9 mouse cellular contexts compared by ENCODE assay signal in genomic region chr11:77872685-77873084, GRCm38 (mm10). TPM values are rescaled to one million over a fixed set of nuclear protein-coding genes. Genes with fewer than 3 reads are reported as not detected.
DNase-seq lines count a peak whose midpoint lies in the region; ATAC-seq lines count a peak whose summit lies in the region.
"Had no signal": no experiment of that assay in that cellular context is flagged by ENCODE, and none has a peak within 500 bp of the region (broad histone marks: within the 10 kb centered on the region; RNA-seq: fewer than 3 reads in every experiment).

No protein-coding gene starts in this region.

- peaks cover 31% of the 10 kb centered on the region for H3K4me1 ChIP-seq in kidney, embryonic 15.5 days
- peaks cover 61% of the 10 kb centered on the region for H3K4me1 ChIP-seq in embryonic facial prominence, embryonic 10.5 days
- peaks cover 58% of the 10 kb centered on the region for H3K4me1 ChIP-seq in hindbrain, embryonic 15.5 days (replicated peaks)
- peaks cover 50% of the 10 kb centered on the region for H3K4me1 ChIP-seq in neural tube, embryonic 12.5 days

- H3K27ac ChIP-seq in kidney, embryonic 15.5 days, result no peak overlapping the region
- H3K27ac ChIP-seq in embryonic facial prominence, embryonic 10.5 days (replicated peaks), result peak overlapping the region; percentile 44; the same call in 1 of the 2 replicates
- peak overlapping the region; percentile 77 for H3K27ac ChIP-seq in hindbrain, embryonic 15.5 days (replicated peaks)
- H3K27ac ChIP-seq in neural tube, embryonic 12.5 days, result peak overlapping the region; percentile 28; the same call in 1 of the 2 replicates

- WGBS in kidney, embryonic 15.5 days, result 1% methylated on average over 7 of the region's 7 CpGs
- 5% methylated on average over 7 of the region's 7 CpGs for WGBS in embryonic facial prominence, embryonic 10.5 days
- WGBS in hindbrain, embryonic 15.5 days, result 9% methylated on average over 7 of the region's 7 CpGs
- WGBS in neural tube, embryonic 12.5 days, result 7% methylated on average over 7 of the region's 7 CpGs

- no peak overlapping the region for H3K4me3 ChIP-seq in kidney, embryonic 15.5 days (replicated peaks)
- H3K4me3 ChIP-seq in embryonic facial prominence, embryonic 10.5 days, result peak overlapping the region; percentile 8
- no peak overlapping the region for H3K4me3 ChIP-seq in hindbrain, embryonic 15.5 days
- H3K4me3 ChIP-seq in neural tube, embryonic 12.5 days, result no peak overlapping the region

- no peak for DNase-seq in kidney, adult 9 months
- no peak for DNase-seq in embryonic facial prominence, embryonic 10.5 days (ENCODE audit: low spot score)
- no peak for DNase-seq in right cerebral cortex, postnatal 4 days
- no peak for DNase-seq in lung, postnatal 36 days
- DNase-seq: lung, adult 18-20 months; thymus, postnatal 36 days had no signal

- no peak for ATAC-seq in kidney, embryonic 15.5 days (replicated peaks; ENCODE audit: low FRiP score)
- ATAC-seq in hindbrain, embryonic 15.5 days (ENCODE audit: low FRiP score, low read depth), result peak; percentile 43
- no peak for ATAC-seq in neural tube, embryonic 12.5 days (ENCODE audit: low FRiP score, low read depth)

- H3K27me3 ChIP-seq in kidney, embryonic 15.5 days, result peaks cover 47% of the 10 kb centered on the region
- H3K27me3 ChIP-seq in embryonic facial prominence, embryonic 10.5 days (replicated peaks; ENCODE audit: low read depth, poor library complexity, severe bottlenecking), result peaks cover 79% of the 10 kb centered on the region
- no peaks in the 10 kb centered on the region for H3K27me3 ChIP-seq in hindbrain, embryonic 15.5 days
- peaks cover 41% of the 10 kb centered on the region for H3K27me3 ChIP-seq in neural tube, embryonic 12.5 days (replicated peaks)

- H3K4me2 ChIP-seq in kidney, embryonic 15.5 days, result peak overlapping the region; percentile 27; the same call in 1 of the 2 replicates
- H3K4me2 ChIP-seq in hindbrain, embryonic 15.5 days, result peak overlapping the region; percentile 37
- peak overlapping the region; percentile 30 for H3K4me2 ChIP-seq in neural tube, embryonic 12.5 days (replicated peaks)

- no peaks in the 10 kb centered on the region for H3K9me3 ChIP-seq in kidney, embryonic 15.5 days (replicated peaks)
- 0 out of 2 replicates have a peak, but pooled peaks cover 4% of the 10 kb centered on the region for H3K9me3 ChIP-seq in embryonic facial prominence, embryonic 10.5 days
- no peaks in the 10 kb centered on the region for H3K9me3 ChIP-seq in hindbrain, embryonic 15.5 days
- H3K9me3 ChIP-seq in neural tube, embryonic 12.5 days, result no peaks in the 10 kb centered on the region

- H3K36me3 ChIP-seq in kidney, embryonic 15.5 days, result no peaks in the 10 kb centered on the region
- no peaks in the 10 kb centered on the region for H3K36me3 ChIP-seq in embryonic facial prominence, embryonic 10.5 days (replicated peaks)
- no peaks in the 10 kb centered on the region for H3K36me3 ChIP-seq in hindbrain, embryonic 15.5 days
- H3K36me3 ChIP-seq in neural tube, embryonic 12.5 days, result no peaks in the 10 kb centered on the region

- H3K9ac ChIP-seq in kidney, embryonic 15.5 days, result no peak overlapping the region
- H3K9ac ChIP-seq in hindbrain, embryonic 15.5 days, result no peak overlapping the region
- no peak overlapping the region for H3K9ac ChIP-seq in neural tube, embryonic 12.5 days

RNA-seq across cellular contexts. Expression of gene Pipox, which starts 21.2 kb away (rescaled TPM):
- polyA plus RNA-seq in kidney, embryonic 15.5 days (2015; fragmentation: Nextera tagmentation; extraction: Ambion mirVana), result 8.7 and 10.8 TPM in 2 replicates
- polyA plus RNA-seq in embryonic facial prominence, embryonic 10.5 days (2016; fragmentation: Nextera tagmentation; extraction: Ambion mirVana), result 2.1 and 2.7 TPM in 2 replicates
- polyA plus RNA-seq in hindbrain, embryonic 15.5 days (2015; fragmentation: Nextera tagmentation; extraction: Ambion mirVana), result 5.1 and 5.6 TPM in 2 replicates
- 2.7 and 4.7 TPM in 2 replicates for polyA plus RNA-seq in neural tube, embryonic 12.5 days (2016; fragmentation: Nextera tagmentation; extraction: Ambion mirVana)

RNA-seq across cellular contexts. Expression of gene Sez6, which starts 57.9 kb away (rescaled TPM):
- 0.44 TPM in 1 of 2 replicates, not detected in the other for polyA plus RNA-seq in kidney, embryonic 15.5 days (2015; fragmentation: Nextera tagmentation; extraction: Ambion mirVana)
- polyA plus RNA-seq in embryonic facial prominence, embryonic 10.5 days (2016; fragmentation: Nextera tagmentation; extraction: Ambion mirVana), result 2.3 and 2.5 TPM in 2 replicates
- 123 and 151 TPM in 2 replicates for polyA plus RNA-seq in hindbrain, embryonic 15.5 days (2015; fragmentation: Nextera tagmentation; extraction: Ambion mirVana)
- 48.5 and 51.4 TPM in 2 replicates for polyA plus RNA-seq in neural tube, embryonic 12.5 days (2016; fragmentation: Nextera tagmentation; extraction: Ambion mirVana)

Comparison
In these comparisons a context has a peak if more than half of its experiments do, and no peak if none do; other contexts are left out.
1. RNA of gene Sez6, which starts 57.9 kb away (polyA plus RNA-seq): 123 to 151 TPM in hindbrain, embryonic 15.5 days and 48.5 to 51.4 TPM in neural tube, embryonic 12.5 days; 2.3 to 2.5 TPM in embryonic facial prominence, embryonic 10.5 days and 0.44 TPM in kidney, embryonic 15.5 days; every median in the first group is over 10 times any median in the second.
2. Peak in every context shown above with its lines, with median percentiles within 50 percentile points of each other: H3K4me2 ChIP-seq.